Mouse (Mus musculus): ENCODE data around the gene Mllt6.

DNA sequence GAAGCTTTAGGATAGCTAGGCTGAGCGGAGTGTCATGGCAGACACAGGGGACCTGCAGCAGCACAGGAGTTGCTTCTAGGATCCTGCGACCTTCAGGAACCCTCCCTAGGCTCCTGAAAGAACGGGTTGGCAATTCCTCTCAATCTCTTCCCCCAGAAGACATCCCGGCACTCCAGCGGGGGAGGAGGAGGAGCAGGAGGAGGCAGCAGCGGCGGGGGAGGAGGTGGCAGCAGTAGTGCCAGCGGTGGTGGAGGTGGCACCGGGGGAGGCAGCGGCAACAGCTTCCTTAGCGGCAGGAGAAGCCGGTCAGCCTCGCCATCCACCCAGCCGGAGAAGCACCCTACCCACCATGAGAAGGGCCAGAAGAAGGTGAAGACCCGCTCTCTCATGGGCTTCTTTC is 6.1 kb downstream of the Mllt6 start:
- TF ChIP-seq CTCF (IDR thresholded peaks at IDR 0.05; ENCODE audit: borderline replicate concordance, extremely low read depth, insufficient read depth, insufficient read length) (no peak), POLR2A (IDR thresholded peaks at IDR 0.05; ENCODE audit: borderline replicate concordance, extremely low read depth, insufficient read depth, insufficient read length, poor library complexity, severe bottlenecking) (no peak)
